Mouse (Mus musculus): ENCODE data around the gene Gadd45b. TPM values are rescaled to one million over a fixed set of nuclear protein-coding genes. Genes with fewer than 3 reads are reported as not detected.
A peak's percentile ranks its signal among the peaks of the same experiment; 100 is the strongest.

Gene Gadd45b
- polyA plus RNA-seq, 1 experiment from 2014 or later = 21.2 TPM

GRCm38 (mm10) chr10:80915736-80916135 lies 14.1 kb upstream of the Gadd45b start:
- WGBS = 72% methylated on average over 4 of the region's 4 CpGs
- Histone ChIP-seq H3K36me3 (ENCODE audit: control insufficient read depth, insufficient read depth, low read length) (peaks cover 27% of the 10 kb centered on the region), H3K4me3 (ENCODE audit: low read depth, low read length) (no peak overlapping the region), H3K27ac (ENCODE audit: low read depth) (no peak overlapping the region), H3K9me3 (ENCODE audit: control insufficient read depth, low read length) (no peaks in the 10 kb centered on the region), H3K9ac (ENCODE audit: low read length) (no peak overlapping the region), H3K4me2 (ENCODE audit: low read length) (no peak overlapping the region), H3K4me1 (replicated peaks; ENCODE audit: control insufficient read depth, insufficient read depth, low read length) (peaks cover 7% of the 10 kb centered on the region; the same call in 1 of the 2 replicates), H3K27me3 (replicated peaks; ENCODE audit: control insufficient read depth, insufficient read depth, low read length) (no peaks in the 10 kb centered on the region)
- ATAC-seq (replicated peaks; ENCODE audit: low FRiP score, low TSS enrichment, low read depth) = no peak
- no peak for DNase-seq (ENCODE audit: low spot score)

DNA sequence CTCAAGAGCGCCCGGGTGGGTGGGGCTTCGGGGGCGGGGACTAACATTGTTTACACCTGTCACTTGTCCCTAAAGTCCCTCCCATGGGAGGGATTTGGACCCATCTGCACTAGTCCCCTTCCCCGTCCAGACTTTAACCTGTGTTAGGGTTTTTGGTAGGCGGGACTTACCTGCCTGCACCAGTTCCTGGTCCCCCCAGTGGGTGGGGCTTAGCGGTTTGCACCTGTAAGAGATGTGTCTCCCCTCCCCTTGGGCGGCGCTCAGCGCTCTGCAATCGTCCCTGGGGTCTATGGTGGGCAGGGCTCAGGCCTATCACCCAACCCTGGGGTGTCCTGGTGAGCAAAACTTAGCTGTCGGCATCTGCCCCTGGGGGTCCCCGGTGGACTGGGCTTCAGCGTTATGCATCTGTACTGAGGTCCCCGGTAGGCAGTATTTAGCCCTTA lies 12.5 kb upstream of the Gadd45b start:
- Histone ChIP-seq H3K9ac (ENCODE audit: low read length) (peak overlapping the region; percentile 72), H3K4me3 (ENCODE audit: low read depth, low read length) (peak overlapping the region; percentile 81), H3K4me2 (ENCODE audit: low read length) (peak overlapping the region; percentile 96), H3K27ac (ENCODE audit: low read depth) (peak overlapping the region; percentile 40; the same call in 1 of the 2 replicates), H3K27me3 (replicated peaks; ENCODE audit: control insufficient read depth, insufficient read depth, low read length) (no peaks in the 10 kb centered on the region), H3K9me3 (ENCODE audit: control insufficient read depth, low read length) (no peaks in the 10 kb centered on the region), H3K36me3 (ENCODE audit: control insufficient read depth, insufficient read depth, low read length) (peaks cover 12% of the 10 kb centered on the region; the same call in 1 of the 2 replicates), H3K4me1 (replicated peaks; ENCODE audit: control insufficient read depth, insufficient read depth, low read length) (peaks cover 15% of the 10 kb centered on the region)
- 3% methylated on average over 15 of the region's 15 CpGs for WGBS
- DNase-seq (ENCODE audit: low spot score) (peak; percentile 69), ATAC-seq (replicated peaks; ENCODE audit: low FRiP score, low TSS enrichment, low read depth) (peak; percentile 54)

DNA sequence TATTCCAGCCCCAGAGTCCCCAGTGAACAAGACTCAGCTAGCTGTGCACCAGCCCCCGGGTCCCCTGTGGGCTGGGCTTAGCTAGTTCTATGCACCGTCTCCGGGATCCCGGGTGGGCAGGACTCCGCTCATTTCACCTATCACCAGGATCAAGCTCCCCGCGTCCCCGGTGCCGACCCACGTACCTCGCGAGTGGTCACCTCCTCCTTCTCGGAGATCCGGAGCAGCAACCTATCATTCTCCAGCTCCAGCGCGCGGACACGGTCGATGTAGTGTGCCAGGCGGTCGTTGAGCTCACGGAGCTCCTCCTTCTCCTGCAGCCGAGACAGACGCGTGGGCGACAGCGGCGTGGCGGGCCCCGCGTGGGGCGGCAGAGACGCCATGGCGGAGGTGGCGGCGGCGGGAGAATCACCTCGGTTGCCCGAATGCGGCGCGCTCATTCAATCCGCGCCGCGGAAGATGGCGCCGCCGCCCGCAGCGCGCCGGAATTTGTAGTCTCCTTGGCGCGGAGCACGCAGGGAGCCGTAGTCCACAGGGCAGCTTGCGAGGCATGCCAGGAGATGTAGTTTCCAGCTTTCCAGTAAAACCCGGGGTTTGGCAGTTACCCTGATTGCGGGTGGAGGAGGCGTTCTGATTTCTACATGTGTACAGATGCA lies 12.0 kb upstream of the Gadd45b start, which contains the start of gene Lmnb2:
Gene Lmnb2 (minus strand): TSS at position 467 of the 656 bp plus-strand sequence.
- Histone ChIP-seq H3K27me3 (replicated peaks; ENCODE audit: control insufficient read depth, insufficient read depth, low read length) (no peaks in the 10 kb centered on the region), H3K4me1 (replicated peaks; ENCODE audit: control insufficient read depth, insufficient read depth, low read length) (peaks cover 17% of the 10 kb centered on the region), H3K4me3 (ENCODE audit: low read depth, low read length) (peak within 1 kb of the TSS; percentile 81), H3K27ac (ENCODE audit: low read depth) (peak within 1 kb of the TSS; percentile 40), H3K9ac (ENCODE audit: low read length) (peak within 1 kb of the TSS; percentile 72), H3K36me3 (ENCODE audit: control insufficient read depth, insufficient read depth, low read length) (peaks cover 12% of the 10 kb centered on the region; the same call in 1 of the 2 replicates), H3K4me2 (ENCODE audit: low read length) (peak within 1 kb of the TSS; percentile 96), H3K9me3 (ENCODE audit: control insufficient read depth, low read length) (no peaks in the 10 kb centered on the region)
- WGBS = under 1% methylated on average over 59 of the region's 61 CpGs
- peak; percentile 67 for ATAC-seq (replicated peaks; ENCODE audit: low FRiP score, low TSS enrichment, low read depth)
- peak; percentile 84 for DNase-seq (ENCODE audit: low spot score)

GRCm38 (mm10) chr10:80921923-80922322 lies 8.0 kb upstream of the Gadd45b start:
- Histone ChIP-seq H3K4me3 (ENCODE audit: low read depth, low read length) (peak overlapping the region; percentile 27), H3K9ac (ENCODE audit: low read length) (peak overlapping the region; percentile 43), H3K27ac (ENCODE audit: low read depth) (0 out of 2 replicates have a peak overlapping the region, but pooled peaks have one; percentile 22), H3K27me3 (replicated peaks; ENCODE audit: control insufficient read depth, insufficient read depth, low read length) (no peaks in the 10 kb centered on the region), H3K36me3 (ENCODE audit: control insufficient read depth, insufficient read depth, low read length) (no peaks in the 10 kb centered on the region), H3K4me2 (ENCODE audit: low read length) (peak overlapping the region; percentile 53), H3K9me3 (ENCODE audit: control insufficient read depth, low read length) (no peaks in the 10 kb centered on the region), H3K4me1 (replicated peaks; ENCODE audit: control insufficient read depth, insufficient read depth, low read length) (peaks cover 17% of the 10 kb centered on the region)
- DNase-seq (ENCODE audit: low spot score) (no peak), ATAC-seq (replicated peaks; ENCODE audit: low FRiP score, low TSS enrichment, low read depth) (no peak)
- 7% methylated on average over 16 of the region's 16 CpGs for WGBS

DNA sequence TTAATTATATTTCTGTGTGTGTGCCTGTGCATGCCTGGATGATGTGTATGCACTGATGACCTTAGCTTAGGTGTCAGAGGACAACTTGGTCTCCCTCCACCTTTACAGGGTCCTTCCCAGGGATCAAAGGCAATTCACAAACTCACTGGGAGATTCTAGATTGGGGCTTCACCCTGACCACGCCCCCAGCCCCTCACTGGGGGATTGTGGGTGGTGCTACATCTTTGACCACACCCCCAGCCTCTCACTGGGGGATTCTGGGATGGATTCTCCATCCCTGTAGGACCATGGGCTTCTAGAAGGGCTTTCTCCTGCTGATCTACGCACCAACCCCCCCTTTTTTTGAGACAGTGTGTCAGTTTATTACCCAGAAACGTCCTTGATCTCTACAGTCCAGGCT lies 4.4 kb upstream of the Gadd45b start:
- ATAC-seq (replicated peaks; ENCODE audit: low FRiP score, low TSS enrichment, low read depth) = no peak
- DNase-seq (ENCODE audit: low spot score) = no peak
- no peak overlapping the region for H3K27ac ChIP-seq (ENCODE audit: low read depth)
- no peaks in the 10 kb centered on the region for H3K9me3 ChIP-seq (ENCODE audit: control insufficient read depth, low read length)
- WGBS = 48% methylated on average over 3 of the region's 3 CpGs
- no peak overlapping the region for H3K9ac ChIP-seq (ENCODE audit: low read length)
- no peak overlapping the region for H3K4me3 ChIP-seq (ENCODE audit: low read depth, low read length)
- peaks cover 19% of the 10 kb centered on the region for H3K4me1 ChIP-seq (replicated peaks; ENCODE audit: control insufficient read depth, insufficient read depth, low read length)
- no peaks in the 10 kb centered on the region for H3K36me3 ChIP-seq (ENCODE audit: control insufficient read depth, insufficient read depth, low read length)
- H3K4me2 ChIP-seq (ENCODE audit: low read length) = no peak overlapping the region
- peaks cover under 1% of the 10 kb centered on the region for H3K27me3 ChIP-seq (replicated peaks; ENCODE audit: control insufficient read depth, insufficient read depth, low read length)

DNA sequence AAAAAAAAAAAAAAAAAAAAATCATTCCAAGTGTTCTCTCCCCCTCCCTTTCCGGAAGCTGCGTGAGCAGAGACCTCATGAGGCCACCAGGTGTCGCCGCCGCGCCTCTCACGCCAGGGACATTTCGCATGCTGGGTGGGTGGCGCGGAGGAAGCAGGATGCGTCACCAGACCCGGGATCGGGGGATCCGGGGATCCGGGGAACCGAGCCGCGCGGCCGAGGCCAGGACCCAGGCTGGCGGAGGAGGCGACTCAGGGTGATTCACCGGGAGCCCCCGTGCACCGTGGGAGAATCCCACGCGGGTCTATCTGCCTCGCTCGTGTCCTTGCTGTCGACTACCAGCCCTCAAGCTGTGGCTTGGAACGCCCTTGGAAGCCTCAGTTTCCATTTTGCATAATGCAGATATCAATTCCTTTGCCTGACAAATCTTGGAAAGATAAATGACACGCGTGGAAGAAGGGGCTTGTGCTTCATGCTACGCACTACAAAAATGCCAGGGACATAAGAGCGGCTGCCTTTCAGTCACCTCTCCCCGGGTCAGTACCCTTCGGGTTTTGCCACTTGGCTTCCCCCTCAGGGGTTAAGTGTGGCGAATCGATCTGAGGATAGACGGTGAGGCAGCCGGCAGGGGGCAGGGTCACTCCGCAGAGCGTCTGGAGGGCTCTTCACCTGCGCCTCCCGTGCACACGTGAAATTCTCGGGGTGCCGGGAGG lies 1.1 kb upstream of the Gadd45b start:
- WGBS = under 1% methylated on average over 48 of the region's 48 CpGs

DNA sequence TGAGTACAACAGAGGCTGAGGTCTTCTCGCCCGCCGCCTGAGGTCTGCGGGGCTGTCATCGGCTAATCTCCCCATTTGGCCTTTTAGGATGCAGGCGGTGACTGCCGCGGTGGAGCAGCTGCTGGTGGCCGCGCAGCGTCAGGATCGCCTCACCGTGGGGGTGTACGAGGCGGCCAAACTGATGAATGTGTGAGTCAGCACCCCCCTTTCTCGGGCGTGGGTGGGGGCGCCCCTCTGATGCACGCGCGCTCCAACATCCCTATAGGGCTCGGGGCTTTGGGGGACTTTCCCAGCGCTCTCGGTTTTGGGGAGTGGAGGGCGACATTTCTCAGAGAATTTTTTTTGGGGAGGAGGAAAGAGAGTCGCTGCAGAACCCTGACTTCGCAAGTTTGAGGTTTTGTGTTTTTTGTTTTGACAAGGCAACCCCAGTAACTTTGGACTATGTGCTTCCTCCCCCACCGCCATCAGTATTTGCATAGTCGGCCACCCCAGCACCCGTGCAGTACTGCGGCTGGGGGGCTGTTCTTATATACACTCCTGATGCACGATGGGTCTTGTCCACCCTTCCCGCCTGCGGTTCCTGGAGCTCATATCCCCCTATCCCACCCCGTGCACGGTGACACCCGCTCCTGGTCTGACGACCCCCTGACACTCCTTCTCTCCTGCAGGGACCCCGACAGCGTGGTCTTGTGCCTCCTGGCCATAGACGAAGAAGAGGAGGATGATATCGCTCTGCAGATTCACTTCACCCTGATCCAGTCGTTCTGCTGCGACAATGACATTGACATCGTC lies 684 bp downstream of the Gadd45b start:
- ATAC-seq (replicated peaks; ENCODE audit: low FRiP score, low TSS enrichment, low read depth) (no peak), DNase-seq (ENCODE audit: low spot score) (no peak)
- Histone ChIP-seq H3K36me3 (ENCODE audit: control insufficient read depth, insufficient read depth, low read length) (no peaks in the 10 kb centered on the region), H3K4me3 (ENCODE audit: low read depth, low read length) (peak overlapping the region; percentile 64), H3K27me3 (replicated peaks; ENCODE audit: control insufficient read depth, insufficient read depth, low read length) (peaks cover 39% of the 10 kb centered on the region), H3K27ac (ENCODE audit: low read depth) (no peak overlapping the region), H3K4me2 (ENCODE audit: low read length) (peak overlapping the region; percentile 79), H3K9me3 (ENCODE audit: control insufficient read depth, low read length) (no peaks in the 10 kb centered on the region), H3K9ac (ENCODE audit: low read length) (peak overlapping the region; percentile 65), H3K4me1 (replicated peaks; ENCODE audit: control insufficient read depth, insufficient read depth, low read length) (peaks cover 46% of the 10 kb centered on the region)
- under 1% methylated on average over 45 of the region's 45 CpGs for WGBS

More for the DNA sequence above, 1.1 kb upstream of the Gadd45b start:
- ATAC-seq (replicated peaks; ENCODE audit: low FRiP score, low TSS enrichment, low read depth) (peak; percentile 44), DNase-seq (ENCODE audit: low spot score) (peak; percentile 92)
- no peaks in the 10 kb centered on the region for H3K9me3 ChIP-seq (ENCODE audit: control insufficient read depth, low read length)
- peak overlapping the region; percentile 47 for H3K4me3 ChIP-seq (ENCODE audit: low read depth, low read length)
- peak overlapping the region; percentile 89 for H3K27ac ChIP-seq (ENCODE audit: low read depth)
- H3K9ac ChIP-seq (ENCODE audit: low read length) = peak overlapping the region; percentile 59
- H3K4me2 ChIP-seq (ENCODE audit: low read length) = peak overlapping the region; percentile 79
- peaks cover 33% of the 10 kb centered on the region for H3K27me3 ChIP-seq (replicated peaks; ENCODE audit: control insufficient read depth, insufficient read depth, low read length)
- peaks cover 41% of the 10 kb centered on the region for H3K4me1 ChIP-seq (replicated peaks; ENCODE audit: control insufficient read depth, insufficient read depth, low read length)
- H3K36me3 ChIP-seq (ENCODE audit: control insufficient read depth, insufficient read depth, low read length) = no peaks in the 10 kb centered on the region

GRCm38 (mm10) chr10:80931153-80931671 lies 1.3 kb downstream of the Gadd45b start:
- Histone ChIP-seq H3K4me3 (ENCODE audit: low read depth, low read length) (peak overlapping the region; percentile 64), H3K9ac (ENCODE audit: low read length) (peak overlapping the region; percentile 65), H3K4me1 (replicated peaks; ENCODE audit: control insufficient read depth, insufficient read depth, low read length) (peaks cover 52% of the 10 kb centered on the region), H3K4me2 (ENCODE audit: low read length) (peak overlapping the region; percentile 79), H3K27me3 (replicated peaks; ENCODE audit: control insufficient read depth, insufficient read depth, low read length) (peaks cover 39% of the 10 kb centered on the region), H3K9me3 (ENCODE audit: control insufficient read depth, low read length) (no peaks in the 10 kb centered on the region), H3K36me3 (ENCODE audit: control insufficient read depth, insufficient read depth, low read length) (no peaks in the 10 kb centered on the region), H3K27ac (ENCODE audit: low read depth) (no peak overlapping the region)
- 12% methylated on average over 14 of the region's 14 CpGs for WGBS
- DNase-seq (ENCODE audit: low spot score) (no peak), ATAC-seq (replicated peaks; ENCODE audit: low FRiP score, low TSS enrichment, low read depth) (no peak)
